Mouse (Mus musculus) olfactory bulb, adult 2 months (tissue): ENCODE data around the gene Galnt14.

Experiments
- CTCF ChIP-seq: fragments of 200-500 bp; IDR thresholded peaks from 2 replicates; pipeline ENCODE4 v1.5.1; 2012; ENCODE audit warnings: low read depth, mild to moderate bottlenecking, low read length, moderate library complexity; ENCODE audit not compliant: insufficient read depth
- POLR2A ChIP-seq: fragments of 200-500 bp; IDR thresholded peaks from 2 replicates; pipeline ENCODE4 v1.6.1; 2012; ENCODE audit warnings: mild to moderate bottlenecking, low read depth, low read length, moderate library complexity; ENCODE audit not compliant: insufficient read depth

DNA sequence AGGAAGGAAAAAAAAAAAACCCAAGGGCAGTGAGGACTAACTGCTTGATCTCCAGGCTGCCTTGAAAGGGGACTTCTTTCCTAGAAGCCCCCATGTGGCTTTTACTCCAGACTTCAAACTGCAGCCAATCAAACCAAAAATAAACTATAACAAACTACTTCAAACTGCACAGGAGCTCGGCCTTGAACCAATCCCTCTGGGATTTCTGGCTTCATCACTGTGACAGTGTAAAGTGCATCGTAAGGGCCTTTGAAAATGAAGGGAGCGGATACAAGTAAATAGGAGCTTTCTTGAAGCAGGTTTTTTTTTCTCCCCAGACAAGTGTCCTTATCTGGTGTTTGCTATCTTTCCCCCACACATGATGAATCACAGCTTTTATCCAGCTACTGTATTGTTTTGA lies 22.0 kb downstream of the Galnt14 start:
- TF ChIP-seq CTCF = no peak
- no peak for TF ChIP-seq POLR2A
